Mouse (Mus musculus) forebrain, postnatal 0 days (tissue): Measurements from ENCODE around the gene Cers6. TPM values are rescaled to one million over a fixed set of nuclear protein-coding genes. Genes with fewer than 3 reads are reported as not detected.

Experiments used
- ATAC-seq: fragments of 200-750 bp; cut with Nextera tagmentation; 2 replicates; pipeline ENCODE4 v1.8.0; 2017; ENCODE audit warnings: mild to moderate bottlenecking, moderate library complexity
- DNase-seq: peaks from one replicate; pipeline ENCODE4 v3.0.0-alpha.2; 2015
- H3K27ac ChIP-seq: fragments of 300-500 bp; sonication (generic); 2 replicates; pipeline ENCODE4 v1.5.1; 2014; ENCODE audit warnings: low read depth, mild to moderate bottlenecking, antibody characterized with exemption, low read length, moderate library complexity, mixed read lengths
- H3K27me3 ChIP-seq: fragments of 300-500 bp; sonication (generic); 2 replicates; pipeline ENCODE4 v1.6.1; 2014; ENCODE audit warnings: mild to moderate bottlenecking, low read length, mixed read lengths; ENCODE audit not compliant: insufficient read depth
- H3K36me3 ChIP-seq: fragments of 300-500 bp; sonication (generic); 2 replicates; pipeline ENCODE4 v1.6.1; 2014; ENCODE audit warnings: mild to moderate bottlenecking, moderate library complexity; ENCODE audit not compliant: insufficient read depth
- H3K4me1 ChIP-seq: fragments of 300-500 bp; sonication (generic); 2 replicates; pipeline ENCODE4 v1.6.1; 2014; ENCODE audit warnings: antibody characterized with exemption; ENCODE audit not compliant: insufficient read depth
- H3K4me2 ChIP-seq: fragments of 300-500 bp; sonication (generic); 2 replicates; pipeline ENCODE4 v1.6.1; 2014; ENCODE audit warnings: low read depth, mild to moderate bottlenecking, moderate library complexity
- H3K4me3 ChIP-seq: fragments of 300-500 bp; sonication (generic); 2 replicates; pipeline ENCODE4 v1.5.1; 2014; ENCODE audit warnings: low read depth, low read length, mixed read lengths
- H3K9ac ChIP-seq: fragments of 300-500 bp; sonication (generic); 2 replicates; pipeline ENCODE4 v1.6.1; 2014; ENCODE audit warnings: mild to moderate bottlenecking
- H3K9me3 ChIP-seq: fragments of 300-500 bp; sonication (generic); 2 replicates; pipeline ENCODE4 v1.6.1; 2016; ENCODE audit warnings: low read length
- CTCF ChIP-seq: sonication (generic); IDR thresholded peaks from 2 replicates; pipeline ENCODE4 v1.5.1; 2016; ENCODE audit warnings: antibody characterized with exemption, control low read depth, low read depth
- WGBS: fragments of 180-500 bp; shearing (Covaris S2); extraction: QIAGEN DNeasy Blood & Tissue Kit; methylation state at CpG from one replicate; pipeline ENCODE4 v1.1.7; 2014; 5-methylcytosine and 5-hydroxymethylcytosine counted together
- polyA plus RNA-seq: library from polyadenylated mRNA; unstranded; fragments of >200 nt; fragmentation: Nextera tagmentation; extraction: Ambion mirVana; gene quantifications from 2 replicates; pipeline ENCODE4 v1.2.1, GENCODE M21; 2015
- total RNA-seq: library from RNA; depleted of rRNA; stranded (reverse); fragments of >200 nt; gene quantifications from 2 replicates; pipeline ENCODE4 v1.2.3, GENCODE M21; 2014

Cers6 gene
- total and polyA plus RNA-seq, 2 experiments from 2014 or later, result 26.7 to 81.7 TPM

DNA sequence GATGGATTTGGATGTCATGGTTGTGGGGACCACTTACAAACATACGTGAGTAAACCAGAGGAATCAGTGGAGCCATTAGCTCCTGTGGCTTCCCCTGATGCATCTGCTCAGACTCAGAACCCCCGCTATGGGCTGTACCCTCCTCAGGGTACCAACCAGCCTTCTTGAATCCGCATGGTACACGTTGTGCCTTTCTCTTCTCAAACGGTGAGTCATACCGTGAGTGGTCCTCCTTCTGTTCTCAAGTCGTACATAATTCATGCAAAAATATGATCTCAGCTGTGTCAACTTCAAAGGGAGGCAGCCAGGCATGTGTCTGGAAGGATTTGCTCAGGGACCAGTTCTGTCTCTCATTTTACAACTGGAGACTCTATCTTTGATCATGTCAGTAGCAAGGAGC, 23.3 kb downstream of the Cers6 start:
- H3K27ac ChIP-seq, result no peak overlapping the region
- TF ChIP-seq CTCF, result no peak
- no peak overlapping the region for H3K4me3 ChIP-seq
- H3K4me2 ChIP-seq, result no peak overlapping the region
- 0 out of 2 replicates have a peak, but pooled peaks cover 3% of the 10 kb centered on the region for H3K36me3 ChIP-seq
- H3K27me3 ChIP-seq, result no peaks in the 10 kb centered on the region
- H3K9me3 ChIP-seq, result no peaks in the 10 kb centered on the region
- H3K4me1 ChIP-seq, result no peaks in the 10 kb centered on the region
- 72% methylated on average over 7 of the region's 7 CpGs for WGBS
- peak; percentile 66 for ATAC-seq
- DNase-seq, result no peak
- H3K9ac ChIP-seq, result no peak overlapping the region

GRCm38 (mm10) chr2:68885206-68885605, 24.0 kb downstream of the Cers6 start:
- 96% methylated on average over 2 of the region's 2 CpGs for WGBS
- TF ChIP-seq CTCF, result no peak
- 0 out of 2 replicates have a peak, but pooled peaks cover 3% of the 10 kb centered on the region for H3K36me3 ChIP-seq
- H3K9ac ChIP-seq, result no peak overlapping the region
- no peak overlapping the region for H3K4me2 ChIP-seq
- DNase-seq (no peak), ATAC-seq (no peak)
- no peaks in the 10 kb centered on the region for H3K4me1 ChIP-seq
- H3K27me3 ChIP-seq, result no peaks in the 10 kb centered on the region
- H3K9me3 ChIP-seq, result no peaks in the 10 kb centered on the region
- no peak overlapping the region for H3K27ac ChIP-seq
- H3K4me3 ChIP-seq, result no peak overlapping the region

- TF ChIP-seq CTCF, result no peak
- Histone ChIP-seq H3K4me1 (no peaks in the 10 kb centered on the region), H3K27me3 (no peaks in the 10 kb centered on the region), H3K36me3 (no peaks in the 10 kb centered on the region), H3K27ac (no peak overlapping the region), H3K9ac (no peak overlapping the region), H3K9me3 (no peaks in the 10 kb centered on the region), H3K4me2 (no peak overlapping the region), H3K4me3 (no peak overlapping the region)
- ATAC-seq, result no peak
- DNase-seq, result no peak
- 28% methylated on average over 4 of the region's 4 CpGs for WGBS
These were observed 24.7 kb downstream of the Cers6 start for GRCm38 (mm10) chr2:68885766-68886496.

DNA sequence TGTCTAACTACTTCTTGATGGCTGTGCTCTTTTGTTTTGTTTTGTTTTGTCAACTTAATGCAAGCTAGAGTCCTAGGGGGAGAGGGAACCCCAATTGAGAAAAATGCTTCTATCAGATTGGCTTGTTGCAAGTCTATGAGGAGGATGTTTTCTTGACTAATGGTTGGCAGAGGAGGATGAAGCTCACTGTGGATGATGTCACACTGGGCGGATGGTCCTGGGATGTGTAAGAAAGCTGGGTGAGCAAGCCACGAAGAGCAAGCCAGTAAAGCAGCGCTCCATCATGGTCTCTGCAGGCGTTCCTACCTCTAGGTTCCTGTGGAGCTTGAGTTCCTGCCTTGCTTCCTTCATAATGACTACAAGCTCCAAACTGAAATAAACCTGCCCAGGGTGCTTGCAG, 25.4 kb downstream of the Cers6 start:
- no peak for TF ChIP-seq CTCF
- 87% methylated on average over 4 of the region's 4 CpGs for WGBS
- Histone ChIP-seq H3K9ac (no peak overlapping the region), H3K36me3 (no peaks in the 10 kb centered on the region), H3K27me3 (no peaks in the 10 kb centered on the region), H3K4me3 (no peak overlapping the region), H3K4me2 (no peak overlapping the region), H3K27ac (no peak overlapping the region), H3K4me1 (no peaks in the 10 kb centered on the region), H3K9me3 (no peaks in the 10 kb centered on the region)
- DNase-seq (no peak), ATAC-seq (no peak)

GRCm38 (mm10) chr2:68888094-68888705, 27.0 kb downstream of the Cers6 start:
- no peaks in the 10 kb centered on the region for H3K9me3 ChIP-seq

GRCm38 (mm10) chr2:68889661-68890170, 28.5 kb downstream of the Cers6 start:
- no peaks in the 10 kb centered on the region for H3K27me3 ChIP-seq
- 88% methylated on average over 5 of the region's 5 CpGs for WGBS
- H3K4me3 ChIP-seq, result no peak overlapping the region
- ATAC-seq, result no peak
- H3K4me1 ChIP-seq, result no peaks in the 10 kb centered on the region
- no peak overlapping the region for H3K9ac ChIP-seq
- no peaks in the 10 kb centered on the region for H3K9me3 ChIP-seq
- DNase-seq, result no peak
- no peak overlapping the region for H3K27ac ChIP-seq
- TF ChIP-seq CTCF, result no peak
- no peak overlapping the region for H3K4me2 ChIP-seq
- no peaks in the 10 kb centered on the region for H3K36me3 ChIP-seq

More at GRCm38 (mm10) chr2:68888094-68888705, 27.0 kb downstream of the Cers6 start:
- no peak overlapping the region for H3K27ac ChIP-seq
- no peak for TF ChIP-seq CTCF
- H3K36me3 ChIP-seq, result no peaks in the 10 kb centered on the region
- H3K9ac ChIP-seq, result no peak overlapping the region
- ATAC-seq (no peak), DNase-seq (no peak)
- no peaks in the 10 kb centered on the region for H3K27me3 ChIP-seq
- 76% methylated on average over 3 of the region's 3 CpGs for WGBS
- H3K4me3 ChIP-seq, result no peak overlapping the region
- no peak overlapping the region for H3K4me2 ChIP-seq
- H3K4me1 ChIP-seq, result no peaks in the 10 kb centered on the region

DNA sequence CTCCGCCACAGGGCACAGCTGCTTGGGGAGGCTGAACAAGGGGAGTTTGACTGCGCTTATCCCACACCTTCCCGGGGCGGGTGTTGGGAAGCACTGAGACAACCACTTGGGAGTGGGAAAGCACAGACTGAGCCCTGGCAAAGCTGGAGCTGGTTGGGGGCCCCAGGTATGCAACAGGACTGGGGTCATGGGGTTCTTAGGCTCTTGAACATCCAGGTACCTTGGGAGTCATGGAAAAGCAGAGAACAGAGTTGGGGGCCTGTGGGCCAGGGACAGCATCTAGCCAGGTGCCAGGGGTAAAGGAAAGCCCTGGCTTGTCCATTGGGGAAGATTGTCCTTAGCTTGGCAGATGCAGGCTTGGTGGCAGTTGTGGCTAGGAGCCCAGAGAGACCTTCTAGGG, 31.2 kb downstream of the Cers6 start:
- no peak for ATAC-seq
- no peak overlapping the region for H3K4me2 ChIP-seq
- TF ChIP-seq CTCF, result no peak
- H3K36me3 ChIP-seq, result no peaks in the 10 kb centered on the region
- H3K9ac ChIP-seq, result no peak overlapping the region
- WGBS, result 96% methylated on average over 4 of the region's 4 CpGs
- no peaks in the 10 kb centered on the region for H3K4me1 ChIP-seq
- H3K4me3 ChIP-seq, result no peak overlapping the region
- H3K9me3 ChIP-seq, result no peaks in the 10 kb centered on the region
- no peaks in the 10 kb centered on the region for H3K27me3 ChIP-seq
- DNase-seq, result no peak
- H3K27ac ChIP-seq, result no peak overlapping the region
